Mouse (Mus musculus) olfactory bulb, adult 2 months (tissue): ENCODE results near the gene Pck2.

Experiments
- CTCF ChIP-seq: fragments of 200-500 bp; IDR thresholded peaks from 2 replicates; pipeline ENCODE4 v1.5.1; 2012; ENCODE audit warnings: low read depth, mild to moderate bottlenecking, low read length, moderate library complexity; ENCODE audit not compliant: insufficient read depth
- POLR2A ChIP-seq: fragments of 200-500 bp; IDR thresholded peaks from 2 replicates; pipeline ENCODE4 v1.6.1; 2012; ENCODE audit warnings: mild to moderate bottlenecking, low read depth, low read length, moderate library complexity; ENCODE audit not compliant: insufficient read depth

DNA sequence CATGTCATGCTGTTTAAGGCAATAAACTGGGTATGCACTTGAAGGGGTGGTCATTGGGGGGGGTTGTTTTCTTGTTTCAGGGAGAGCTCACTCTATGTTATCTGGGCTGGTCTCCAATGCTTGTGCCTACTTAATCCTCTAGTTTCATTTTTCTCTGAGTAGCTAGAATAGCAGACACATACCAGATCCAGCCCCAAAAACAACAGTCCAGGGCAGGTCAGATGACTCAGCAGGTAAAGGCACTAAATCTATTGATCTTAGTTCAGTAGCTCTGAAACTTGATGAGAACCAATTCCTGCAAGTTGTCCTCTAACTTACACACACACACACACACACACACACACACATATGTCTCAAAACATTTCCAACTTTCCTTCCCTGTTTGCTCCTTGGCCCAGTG is 31.7 kb downstream of the Pck2 start:
- no peak for TF ChIP-seq CTCF
- no peak for TF ChIP-seq POLR2A
